Mouse (Mus musculus) mature B cell (primary cell): Measurements from ENCODE around the gene Olfr101.

Experiments used
- in situ Hi-C: fragments of 300-500 bp; cut with MboI; formaldehyde crosslinking; loops from 2 replicates; pipeline ENCODE4 v1.14.3; 2019

The Olfr101 gene

GRCm38 (mm10) chr17:37304213-37304612 lies at the start of gene Olfr101:
Gene Olfr101, minus strand, starts transcription at chr17:37304313.
- in situ Hi-C loops: no loop called here

- in situ Hi-C loops: no loop called here
These were observed 35.5 kb upstream of the Olfr101 start, which contains the start of gene Olfr103 for GRCm38 (mm10) chr17:37339598-37339997. Gene Olfr103, minus strand, starts transcription at chr17:37339698.

GRCm38 (mm10) chr17:37316954-37317353 lies 12.8 kb upstream of the Olfr101 start, which contains the start of gene Olfr102:
Gene Olfr102, minus strand, starts transcription at chr17:37317054.
- in situ Hi-C loops: no loop called here

- in situ Hi-C loops: no loop called here
These were observed 6.1 kb upstream of the Olfr101 start for GRCm38 (mm10) chr17:37310146-37310699.

- in situ Hi-C loops: no loop called here
These were observed 4.4 kb upstream of the Olfr101 start for GRCm38 (mm10) chr17:37308483-37308882.

- in situ Hi-C loops: no loop called here
These were observed 20.8 kb downstream of the Olfr101 start, which contains the start of gene Olfr99 for GRCm38 (mm10) chr17:37283360-37283759. Gene Olfr99, minus strand, starts transcription at chr17:37283460.

GRCm38 (mm10) chr17:37280331-37280730 lies 23.8 kb downstream of the Olfr101 start:
- in situ Hi-C loops: no loop called here

- in situ Hi-C loops: no loop called here
These were observed 27.5 kb downstream of the Olfr101 start for GRCm38 (mm10) chr17:37276573-37276972.

GRCm38 (mm10) chr17:37275626-37276248 lies 28.4 kb downstream of the Olfr101 start:
- in situ Hi-C loops: no loop called here

GRCm38 (mm10) chr17:37270702-37271092 lies 33.4 kb downstream of the Olfr101 start:
- in situ Hi-C loops: no loop called here

GRCm38 (mm10) chr17:37270058-37270701 lies 33.9 kb downstream of the Olfr101 start, which contains the start of gene H2-M3:
Gene H2-M3, plus strand, starts transcription at chr17:37270220.
- in situ Hi-C loops: no loop called here

GRCm38 (mm10) chr17:37263626-37264025 lies 40.5 kb downstream of the Olfr101 start, which contains the start of gene Olfr98:
Gene Olfr98, minus strand, starts transcription at chr17:37263749.
- in situ Hi-C loops: no loop called here

- in situ Hi-C loops: no loop called here
These were observed 53.6 kb downstream of the Olfr101 start for GRCm38 (mm10) chr17:37250544-37250943.

GRCm38 (mm10) chr17:37249460-37249859 lies 54.7 kb downstream of the Olfr101 start:
- in situ Hi-C loops: no loop called here
